Mouse (Mus musculus) CH12.LX (cell line): Measurements from ENCODE around the gene Gucy1b2.

Experiments used
- CHD1 ChIP-seq: IDR thresholded peaks from 2 replicates; pipeline ENCODE4 v1.6.1; 2012; ENCODE audit warnings: low read depth, low read length, improper control_type of control experiment, inconsistent platforms
- CTCF ChIP-seq, 2 experiments: IDR thresholded peaks in 1 of 2; conservative IDR thresholded peaks in 1 of 2; 2 replicates each; pipeline ENCODE4 v1.5.1; 2011 to 2012; ENCODE audit warnings: low read depth in 2 of 2, low read length in 2 of 2, improper control_type of control experiment in 1 of 2, inconsistent platforms in 1 of 2, mild to moderate bottlenecking in 1 of 2, moderate library complexity in 1 of 2
- ELF1 ChIP-seq: IDR thresholded peaks from 2 replicates; pipeline ENCODE4 v1.6.1; 2014; ENCODE audit warnings: low read depth, mild to moderate bottlenecking, inconsistent platforms, low read length, improper control_type of control experiment
- EP300 ChIP-seq: IDR thresholded peaks from 2 replicates; pipeline ENCODE4 v1.6.1; 2011; ENCODE audit warnings: low read length, improper control_type of control experiment
- HCFC1 ChIP-seq: IDR thresholded peaks from 2 replicates; pipeline ENCODE4 v1.6.1; 2012; ENCODE audit warnings: low read depth, mild to moderate bottlenecking, inconsistent platforms, low read length, improper control_type of control experiment
- JUN ChIP-seq: IDR thresholded peaks from 2 replicates; pipeline ENCODE4 v1.6.1; 2011; ENCODE audit warnings: low read depth, mild to moderate bottlenecking, low read length, improper control_type of control experiment, moderate library complexity; ENCODE audit not compliant: insufficient read depth
- MAX ChIP-seq: IDR thresholded peaks from 2 replicates; pipeline ENCODE4 v1.6.1; 2011; ENCODE audit warnings: low read length, improper control_type of control experiment
- POLR2A ChIP-seq: IDR thresholded peaks from 2 replicates; pipeline ENCODE4 v1.6.1; 2011; ENCODE audit warnings: low read depth, mild to moderate bottlenecking, improper control_type of control experiment, low read length
- UBTF ChIP-seq: IDR thresholded peaks from 2 replicates; pipeline ENCODE4 v1.6.1; 2012; ENCODE audit warnings: low read depth, mild to moderate bottlenecking, inconsistent platforms, low read length, improper control_type of control experiment, moderate library complexity
- USF1 ChIP-seq: IDR thresholded peaks from 2 replicates; pipeline ENCODE4 v1.6.1; 2014; ENCODE audit warnings: low read depth, mild to moderate bottlenecking, inconsistent platforms, low read length, improper control_type of control experiment
- USF2 ChIP-seq: conservative IDR thresholded peaks from 2 replicates; pipeline ENCODE4 v1.6.1; 2011; ENCODE audit warnings: low read depth, low read length, improper control_type of control experiment
- ZKSCAN1 ChIP-seq: IDR thresholded peaks from 2 replicates; pipeline ENCODE4 v1.6.1; 2012; ENCODE audit warnings: low read depth, inconsistent platforms, low read length, improper control_type of control experiment, borderline replicate concordance
- ZNF384 ChIP-seq: IDR thresholded peaks from 2 replicates; pipeline ENCODE4 v1.6.1; 2012; ENCODE audit warnings: low read depth, low read length, improper control_type of control experiment, inconsistent platforms

DNA sequence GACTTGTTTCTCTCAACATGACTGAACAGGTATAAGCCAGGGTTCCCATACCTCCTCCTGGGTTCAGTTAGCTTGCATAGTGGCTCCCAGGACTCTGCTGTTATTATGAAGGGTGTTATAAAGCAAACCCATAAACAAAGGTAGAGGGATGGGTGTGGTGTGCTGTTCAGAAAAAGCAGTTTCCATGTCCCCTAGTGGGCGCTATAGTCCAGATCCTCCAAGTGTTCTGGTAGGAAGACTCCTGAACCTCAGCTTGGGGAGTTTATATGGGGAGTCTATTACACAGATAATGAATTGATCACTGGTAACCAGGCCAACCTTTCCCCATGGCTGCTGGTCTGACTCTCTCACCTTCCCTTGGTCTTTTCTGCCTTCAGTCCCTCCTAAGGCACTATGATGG is 18.4 kb upstream of the Gucy1b2 start:
- TF ChIP-seq JUN (no peak), ELF1 (no peak), ZNF384 (no peak), CTCF (conservative IDR thresholded peaks at IDR 0.05 in 1 of 2, IDR thresholded peaks at IDR 0.05 in 1 of 2; ENCODE audit: low read depth in 2 of 2, low read length in 2 of 2) (peak; percentile 53), EP300 (no peak), USF1 (no peak), POLR2A (no peak), CHD1 (no peak), ZKSCAN1 (no peak), HCFC1 (no peak), UBTF (no peak), USF2 (no peak), MAX (no peak)
